Mouse (Mus musculus): Measurements from ENCODE around the gene Pou3f3. TPM values are rescaled to one million over a fixed set of nuclear protein-coding genes. Genes with fewer than 3 reads are reported as not detected.

The Pou3f3 gene
- polyA plus RNA-seq, 1 experiment from 2014 or later, result not detected

DNA sequence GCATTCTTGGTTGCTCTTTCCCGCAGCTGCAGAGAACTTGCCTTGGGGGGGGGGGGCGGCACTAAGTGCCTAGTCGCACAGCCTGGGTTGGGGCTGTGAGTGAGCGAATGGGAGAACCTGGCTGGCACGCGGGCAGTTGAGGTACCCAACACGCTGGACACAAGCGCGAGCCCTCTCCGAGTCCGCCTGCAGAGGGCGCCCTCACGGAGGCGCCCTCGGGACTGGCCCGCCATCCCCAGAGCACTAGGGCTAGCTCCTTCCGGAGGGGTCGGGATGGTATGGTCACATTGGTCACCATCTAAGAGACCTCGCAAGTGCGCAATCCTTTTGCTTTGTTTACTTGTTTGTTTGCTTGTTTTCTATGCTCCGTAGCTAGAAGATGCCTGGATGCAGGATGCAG lies 10.8 kb upstream of the Pou3f3 start:
- H3K27ac ChIP-seq (replicated peaks in 1 of 2; ENCODE audit: control insufficient read depth in 1 of 2, insufficient read depth in 1 of 2, low read depth in 2 of 2, low read length in 2 of 2), result no peak overlapping the region
- no peaks in the 10 kb centered on the region for H3K36me3 ChIP-seq (ENCODE audit: control insufficient read depth, insufficient read depth, low read length)
- H3K4me2 ChIP-seq (ENCODE audit: low read length), result peak overlapping the region; percentile 54
- H3K9me3 ChIP-seq (ENCODE audit: control insufficient read depth, low read length), result no peaks in the 10 kb centered on the region
- H3K4me3 ChIP-seq (ENCODE audit: control insufficient read depth in 1 of 2, insufficient read depth in 1 of 2, low read depth in 1 of 2, low read length in 2 of 2), result peak overlapping the region in 1 of 2 experiments; percentile 32; a peak in 3 of 4 replicates
- ATAC-seq (ENCODE audit: insufficient number of reproducible peaks, insufficient read depth, low FRiP score, low read depth), result no peak
- H3K27me3 ChIP-seq (ENCODE audit: control insufficient read depth, insufficient read depth, low read length), result peaks cover 83% of the 10 kb centered on the region
- under 1% methylated on average over 20 of the region's 21 CpGs for WGBS
- H3K9ac ChIP-seq (ENCODE audit: low read length), result no peak overlapping the region
- H3K4me1 ChIP-seq (ENCODE audit: control insufficient read depth in 2 of 2, insufficient read depth in 2 of 2, low read length in 2 of 2), result peaks cover 6 to 7% of the 10 kb centered on the region in 2 experiments; a peak in 3 of 4 replicates

- peaks cover 87% of the 10 kb centered on the region for H3K27me3 ChIP-seq (ENCODE audit: control insufficient read depth, insufficient read depth, low read length)
- no peak overlapping the region for H3K4me3 ChIP-seq (ENCODE audit: control insufficient read depth in 1 of 2, insufficient read depth in 1 of 2, low read depth in 1 of 2, low read length in 2 of 2)
- ATAC-seq (ENCODE audit: insufficient number of reproducible peaks, insufficient read depth, low FRiP score, low read depth), result no peak
- 4% methylated on average over 11 of the region's 11 CpGs for WGBS
- peaks cover 6 to 7% of the 10 kb centered on the region in 2 experiments; a peak in 3 of 4 replicates for H3K4me1 ChIP-seq (ENCODE audit: control insufficient read depth in 2 of 2, insufficient read depth in 2 of 2, low read length in 2 of 2)
- no peak overlapping the region for H3K9ac ChIP-seq (ENCODE audit: low read length)
- no peaks in the 10 kb centered on the region for H3K9me3 ChIP-seq (ENCODE audit: control insufficient read depth, low read length)
- no peak overlapping the region for H3K4me2 ChIP-seq (ENCODE audit: low read length)
- H3K27ac ChIP-seq (replicated peaks in 1 of 2; ENCODE audit: control insufficient read depth in 1 of 2, insufficient read depth in 1 of 2, low read depth in 2 of 2, low read length in 2 of 2), result no peak overlapping the region
- no peaks in the 10 kb centered on the region for H3K36me3 ChIP-seq (ENCODE audit: control insufficient read depth, insufficient read depth, low read length)
These were observed 10.1 kb upstream of the Pou3f3 start for GRCm38 (mm10) chr1:42685321-42685960.

GRCm38 (mm10) chr1:42686194-42687131 lies 9.1 kb upstream of the Pou3f3 start:
- Histone ChIP-seq H3K4me2 (ENCODE audit: low read length) (peak overlapping the region; percentile 63), H3K9me3 (ENCODE audit: control insufficient read depth, low read length) (no peaks in the 10 kb centered on the region), H3K27ac (replicated peaks in 1 of 2; ENCODE audit: control insufficient read depth in 1 of 2, insufficient read depth in 1 of 2, low read depth in 2 of 2, low read length in 2 of 2) (no peak overlapping the region), H3K27me3 (ENCODE audit: control insufficient read depth, insufficient read depth, low read length) (peaks cover 93% of the 10 kb centered on the region), H3K4me1 (ENCODE audit: control insufficient read depth in 2 of 2, insufficient read depth in 2 of 2, low read length in 2 of 2) (peaks cover 6 to 7% of the 10 kb centered on the region in 2 experiments; a peak in 3 of 4 replicates), H3K4me3 (ENCODE audit: control insufficient read depth in 1 of 2, insufficient read depth in 1 of 2, low read depth in 1 of 2, low read length in 2 of 2) (peak overlapping the region; percentile 28 to 33), H3K36me3 (ENCODE audit: control insufficient read depth, insufficient read depth, low read length) (no peaks in the 10 kb centered on the region), H3K9ac (ENCODE audit: low read length) (peak overlapping the region; percentile 6; the same call in 1 of the 2 replicates)
- WGBS, result 1% methylated on average over 52 of the region's 53 CpGs
- ATAC-seq (ENCODE audit: insufficient number of reproducible peaks, insufficient read depth, low FRiP score, low read depth), result no peak

DNA sequence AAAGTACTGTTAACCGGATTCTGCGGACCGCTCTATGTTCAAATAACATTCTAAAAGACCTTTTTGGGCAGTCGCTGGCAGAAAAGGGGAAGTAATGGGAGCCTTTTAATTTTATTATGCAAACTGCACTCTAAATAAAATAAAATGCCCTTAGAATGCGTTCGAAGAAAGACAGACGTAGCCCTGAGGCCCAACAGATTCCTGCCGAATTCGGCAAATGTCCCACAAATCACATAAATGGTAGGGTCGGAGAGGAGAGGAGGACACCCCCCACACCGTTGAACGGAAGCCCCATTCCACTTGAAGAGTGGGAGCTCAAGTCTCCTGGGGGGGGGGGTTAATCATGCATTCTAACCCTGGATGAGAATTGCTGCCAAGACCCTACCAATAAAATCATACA lies 8.3 kb upstream of the Pou3f3 start:
- 5% methylated on average over 12 of the region's 12 CpGs for WGBS
- H3K4me2 ChIP-seq (ENCODE audit: low read length), result no peak overlapping the region
- H3K27me3 ChIP-seq (ENCODE audit: control insufficient read depth, insufficient read depth, low read length), result peaks cover 96% of the 10 kb centered on the region
- H3K36me3 ChIP-seq (ENCODE audit: control insufficient read depth, insufficient read depth, low read length), result no peaks in the 10 kb centered on the region
- no peak for ATAC-seq (ENCODE audit: insufficient number of reproducible peaks, insufficient read depth, low FRiP score, low read depth)
- H3K4me1 ChIP-seq (ENCODE audit: control insufficient read depth in 2 of 2, insufficient read depth in 2 of 2, low read length in 2 of 2), result peaks cover 6 to 7% of the 10 kb centered on the region in 2 experiments; a peak in 3 of 4 replicates
- no peak overlapping the region for H3K9ac ChIP-seq (ENCODE audit: low read length)
- no peak overlapping the region for H3K27ac ChIP-seq (replicated peaks in 1 of 2; ENCODE audit: control insufficient read depth in 1 of 2, insufficient read depth in 1 of 2, low read depth in 2 of 2, low read length in 2 of 2)
- H3K4me3 ChIP-seq (ENCODE audit: control insufficient read depth in 1 of 2, insufficient read depth in 1 of 2, low read depth in 1 of 2, low read length in 2 of 2), result no peak overlapping the region
- no peaks in the 10 kb centered on the region for H3K9me3 ChIP-seq (ENCODE audit: control insufficient read depth, low read length)

GRCm38 (mm10) chr1:42687756-42688540 lies 7.6 kb upstream of the Pou3f3 start:
- Histone ChIP-seq H3K4me2 (ENCODE audit: low read length) (no peak overlapping the region), H3K9ac (ENCODE audit: low read length) (no peak overlapping the region), H3K4me1 (ENCODE audit: control insufficient read depth in 2 of 2, insufficient read depth in 2 of 2, low read length in 2 of 2) (peaks cover 6 to 7% of the 10 kb centered on the region in 2 experiments; a peak in 3 of 4 replicates), H3K36me3 (ENCODE audit: control insufficient read depth, insufficient read depth, low read length) (no peaks in the 10 kb centered on the region), H3K9me3 (ENCODE audit: control insufficient read depth, low read length) (no peaks in the 10 kb centered on the region), H3K27me3 (ENCODE audit: control insufficient read depth, insufficient read depth, low read length) (peaks cover 95% of the 10 kb centered on the region), H3K27ac (replicated peaks in 1 of 2; ENCODE audit: control insufficient read depth in 1 of 2, insufficient read depth in 1 of 2, low read depth in 2 of 2, low read length in 2 of 2) (no peak overlapping the region), H3K4me3 (ENCODE audit: control insufficient read depth in 1 of 2, insufficient read depth in 1 of 2, low read depth in 1 of 2, low read length in 2 of 2) (no peak overlapping the region)
- ATAC-seq (ENCODE audit: insufficient number of reproducible peaks, insufficient read depth, low FRiP score, low read depth), result no peak
- WGBS, result under 1% methylated on average over 7 of the region's 7 CpGs

GRCm38 (mm10) chr1:42688541-42689125 lies 6.9 kb upstream of the Pou3f3 start:
- Histone ChIP-seq H3K9ac (ENCODE audit: low read length) (no peak overlapping the region), H3K27ac (replicated peaks in 1 of 2; ENCODE audit: control insufficient read depth in 1 of 2, insufficient read depth in 1 of 2, low read depth in 2 of 2, low read length in 2 of 2) (no peak overlapping the region), H3K36me3 (ENCODE audit: control insufficient read depth, insufficient read depth, low read length) (no peaks in the 10 kb centered on the region), H3K4me3 (ENCODE audit: control insufficient read depth in 1 of 2, insufficient read depth in 1 of 2, low read depth in 1 of 2, low read length in 2 of 2) (no peak overlapping the region), H3K9me3 (ENCODE audit: control insufficient read depth, low read length) (no peaks in the 10 kb centered on the region), H3K4me2 (ENCODE audit: low read length) (no peak overlapping the region), H3K27me3 (ENCODE audit: control insufficient read depth, insufficient read depth, low read length) (peaks cover 95% of the 10 kb centered on the region), H3K4me1 (ENCODE audit: control insufficient read depth in 2 of 2, insufficient read depth in 2 of 2, low read length in 2 of 2) (peaks cover 6 to 7% of the 10 kb centered on the region in 2 experiments; a peak in 3 of 4 replicates)
- 11% methylated on average over 4 of the region's 4 CpGs for WGBS
- ATAC-seq (ENCODE audit: insufficient number of reproducible peaks, insufficient read depth, low FRiP score, low read depth), result no peak

All from heart, embryonic 14.5 days (tissue).